Mouse (Mus musculus) testis, adult 2 months (tissue): ENCODE data around the gene Tnfsfm13.

Source experiments
- CTCF ChIP-seq: fragments of 200-500 bp; IDR thresholded peaks from 2 replicates; pipeline ENCODE4 v1.5.1; 2012; ENCODE audit warnings: low read depth, mild to moderate bottlenecking, inconsistent platforms, low read length, moderate library complexity; ENCODE audit not compliant: control insufficient read depth, insufficient read depth, insufficient replicate concordance
- POLR2A ChIP-seq: fragments of 200-500 bp; IDR thresholded peaks from 2 replicates; pipeline ENCODE4 v1.6.1; 2012; ENCODE audit warnings: low read depth, mild to moderate bottlenecking, inconsistent platforms, low read length, moderate library complexity; ENCODE audit not compliant: control insufficient read depth

DNA sequence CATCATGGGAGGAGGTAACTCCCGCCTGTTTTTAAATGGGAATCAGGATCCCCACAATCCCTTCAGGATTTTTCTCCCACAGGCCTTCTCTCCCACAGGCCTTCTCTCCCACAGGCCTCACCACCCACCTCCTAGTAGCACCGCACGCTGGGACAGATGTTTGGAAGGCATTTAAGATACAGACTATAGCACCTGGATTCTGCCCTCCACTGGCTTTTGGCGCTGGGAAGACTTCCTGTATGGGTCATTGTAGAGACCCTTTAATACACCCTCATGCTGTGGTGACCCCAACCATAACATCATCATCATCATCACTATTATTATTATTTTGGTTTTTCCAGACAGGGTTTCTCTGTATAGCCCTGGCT, 11.6 kb upstream of the Tnfsfm13 start:
- no peak for TF ChIP-seq CTCF
- no peak for TF ChIP-seq POLR2A
